9 mouse cellular contexts compared by ENCODE assay signal in genomic region chr5:140873039-140873551, GRCm38 (mm10). TPM values are rescaled to one million over a fixed set of nuclear protein-coding genes. Genes with fewer than 3 reads are reported as not detected.
DNase-seq lines count a peak whose midpoint lies in the region; ATAC-seq and TF ChIP-seq lines count a peak whose summit lies in the region.
"Had no signal": no experiment of that assay in that cellular context is flagged by ENCODE, and none has a peak within 500 bp of the region (broad histone marks: within the 10 kb centered on the region; RNA-seq: fewer than 3 reads in every experiment).

No protein-coding gene starts in this region.

- 7% methylated on average over 18 of the region's 18 CpGs for WGBS in heart, embryonic 11.5 days (ENCODE audit: insufficient replicate concordance)
- WGBS in forebrain, postnatal 0 days = 32% methylated on average over 18 of the region's 18 CpGs
- WGBS in limb, embryonic 15.5 days = 8% methylated on average over 18 of the region's 18 CpGs
- WGBS in neural tube, embryonic 11.5 days = 23% methylated on average over 18 of the region's 18 CpGs

- H3K4me3 ChIP-seq in heart, embryonic 11.5 days (ENCODE audit: low read depth, low read length) = peak overlapping the region; percentile 17
- no peak overlapping the region for H3K4me3 ChIP-seq in forebrain, postnatal 0 days (ENCODE audit: low read depth, low read length)
- H3K4me3 ChIP-seq in limb, embryonic 15.5 days = no peak overlapping the region
- no peak overlapping the region for H3K4me3 ChIP-seq in neural tube, embryonic 11.5 days (ENCODE audit: low read depth, low read length)

- peaks cover 13% of the 10 kb centered on the region for H3K4me1 ChIP-seq in heart, embryonic 11.5 days (ENCODE audit: control insufficient read depth, insufficient read depth, low read length)
- H3K4me1 ChIP-seq in forebrain, postnatal 0 days (ENCODE audit: insufficient read depth) = no peaks in the 10 kb centered on the region
- H3K4me1 ChIP-seq in limb, embryonic 15.5 days = peaks cover 32% of the 10 kb centered on the region
- H3K4me1 ChIP-seq in neural tube, embryonic 11.5 days (ENCODE audit: control insufficient read depth, insufficient read depth, low read length) = peaks cover 14% of the 10 kb centered on the region; the same call in 1 of the 2 replicates

- no peaks in the 10 kb centered on the region for H3K27me3 ChIP-seq in heart, embryonic 11.5 days (ENCODE audit: control insufficient read depth, insufficient read depth, low read length)
- peaks cover 10% of the 10 kb centered on the region; the same call in 1 of the 2 replicates for H3K27me3 ChIP-seq in forebrain, postnatal 0 days (ENCODE audit: insufficient read depth, low read length)
- no peaks in the 10 kb centered on the region for H3K27me3 ChIP-seq in limb, embryonic 15.5 days
- H3K27me3 ChIP-seq in neural tube, embryonic 11.5 days (ENCODE audit: control insufficient read depth, insufficient read depth, low read length) = no peaks in the 10 kb centered on the region; the same call in 1 of the 2 replicates

- ATAC-seq in heart, embryonic 11.5 days (replicated peaks; ENCODE audit: insufficient number of reproducible peaks, low FRiP score, low TSS enrichment) = no peak
- ATAC-seq in forebrain, postnatal 0 days = peak; percentile 8; the same call in 1 of the 2 replicates
- 0 out of 2 replicates have a peak, but pooled peaks have one; percentile 28 for ATAC-seq in limb, embryonic 15.5 days (ENCODE audit: insufficient number of reproducible peaks, low FRiP score, low TSS enrichment, low read depth)
- ATAC-seq in neural tube, embryonic 11.5 days (ENCODE audit: insufficient read depth, low FRiP score, low TSS enrichment) = no peak
- ATAC-seq: Patski had no signal

- TF ChIP-seq CTCF in forebrain, postnatal 0 days (IDR thresholded peaks at IDR 0.05; ENCODE audit: low read depth) = no peak

- DNase-seq in heart, adult 11 months = no peak
- peak; percentile 2 for DNase-seq in Muller cell, postnatal 12 days (ENCODE audit: inconsistent ontology term)
- DNase-seq in forebrain, postnatal 0 days = no peak
- DNase-seq in neural tube, embryonic 11.5 days (ENCODE audit: low spot score) = peak; percentile 35
- DNase-seq in cerebellum, postnatal 36 days = no peak
- DNase-seq in urinary bladder, adult 18-20 months (ENCODE audit: low spot score in 2 of 2) = no peak

- H3K9ac ChIP-seq in heart, embryonic 11.5 days (ENCODE audit: low read depth, low read length) = peak overlapping the region; percentile 47
- no peak overlapping the region for H3K9ac ChIP-seq in forebrain, postnatal 0 days
- no peak overlapping the region for H3K9ac ChIP-seq in limb, embryonic 15.5 days
- H3K9ac ChIP-seq in neural tube, embryonic 11.5 days (ENCODE audit: low read length) = 0 out of 2 replicates have a peak overlapping the region, but pooled peaks have one; percentile 0

- H3K36me3 ChIP-seq in heart, embryonic 11.5 days (ENCODE audit: control insufficient read depth, insufficient read depth, low read length) = no peaks in the 10 kb centered on the region
- H3K36me3 ChIP-seq in forebrain, postnatal 0 days (ENCODE audit: insufficient read depth) = no peaks in the 10 kb centered on the region
- no peaks in the 10 kb centered on the region for H3K36me3 ChIP-seq in limb, embryonic 15.5 days
- no peaks in the 10 kb centered on the region for H3K36me3 ChIP-seq in neural tube, embryonic 11.5 days (ENCODE audit: control insufficient read depth, insufficient read depth, low read length)

- H3K4me2 ChIP-seq in heart, embryonic 11.5 days = peak overlapping the region; percentile 59
- H3K4me2 ChIP-seq in forebrain, postnatal 0 days (ENCODE audit: low read depth) = no peak overlapping the region
- peak overlapping the region; percentile 30 for H3K4me2 ChIP-seq in limb, embryonic 15.5 days
- H3K4me2 ChIP-seq in neural tube, embryonic 11.5 days (ENCODE audit: low read depth) = peak overlapping the region; percentile 8; the same call in 1 of the 2 replicates

- H3K27ac ChIP-seq in heart, embryonic 11.5 days (ENCODE audit: low read depth, low read length) = no peak overlapping the region
- no peak overlapping the region for H3K27ac ChIP-seq in forebrain, postnatal 0 days (ENCODE audit: low read depth, low read length)
- peak overlapping the region; percentile 48 for H3K27ac ChIP-seq in limb, embryonic 15.5 days
- peak overlapping the region; percentile 1; the same call in 1 of the 2 replicates for H3K27ac ChIP-seq in neural tube, embryonic 11.5 days (ENCODE audit: low read depth, low read length)

- H3K9me3 ChIP-seq in heart, embryonic 11.5 days (replicated peaks; ENCODE audit: control insufficient read depth, low read length) = no peaks in the 10 kb centered on the region
- no peaks in the 10 kb centered on the region for H3K9me3 ChIP-seq in forebrain, postnatal 0 days (ENCODE audit: low read length)
- no peaks in the 10 kb centered on the region for H3K9me3 ChIP-seq in limb, embryonic 15.5 days
- no peaks in the 10 kb centered on the region for H3K9me3 ChIP-seq in neural tube, embryonic 11.5 days (ENCODE audit: control insufficient read depth, low read length)

RNA-seq across cellular contexts. Expression of gene Gna12, which starts 42.9 kb away (rescaled TPM):
- 33.1 and 34.0 TPM in 2 replicates for polyA plus RNA-seq in heart, embryonic 11.5 days (2014; fragmentation: Nextera tagmentation; extraction: Ambion mirVana)
- total RNA-seq in forebrain, postnatal 0 days (2014; rRNA removed) = 102 and 138 TPM in 2 replicates
- polyA plus RNA-seq in forebrain, postnatal 0 days (2015; fragmentation: Nextera tagmentation; extraction: Ambion mirVana) = 35.6 and 39.0 TPM in 2 replicates
- 19.1 and 24.3 TPM in 2 replicates for polyA plus RNA-seq in limb, embryonic 15.5 days (2015; fragmentation: Nextera tagmentation; extraction: Ambion mirVana)
- polyA plus RNA-seq in neural tube, embryonic 11.5 days (2014; fragmentation: Nextera tagmentation; extraction: Ambion mirVana) = 60.3 and 65.0 TPM in 2 replicates

Comparison
In these comparisons a context has a peak if more than half of its experiments do, and no peak if none do; other contexts are left out.
1. ATAC-seq: peak in forebrain, postnatal 0 days (single experiment) and limb, embryonic 15.5 days (single experiment); none in heart, embryonic 11.5 days (single experiment) and neural tube, embryonic 11.5 days (single experiment).
2. H3K27ac ChIP-seq: peak in limb, embryonic 15.5 days (single experiment) and neural tube, embryonic 11.5 days (single experiment); none in heart, embryonic 11.5 days (single experiment) and forebrain, postnatal 0 days (single experiment).
3. H3K9ac ChIP-seq: peak in heart, embryonic 11.5 days (single experiment) and neural tube, embryonic 11.5 days (single experiment); none in forebrain, postnatal 0 days (single experiment) and limb, embryonic 15.5 days (single experiment).
4. DNase-seq: peak in Muller cell, postnatal 12 days (single experiment) and neural tube, embryonic 11.5 days (single experiment); none in heart, adult 11 months (single experiment), forebrain, postnatal 0 days (single experiment), cerebellum, postnatal 36 days (0 of 2) and urinary bladder, adult 18-20 months (0 of 2).